Mouse (Mus musculus) embryo, embryonic 11.5 days (tissue): Measurements from ENCODE around the gene Pnldc1.
"Not testable (repeated sequence)": the region's sequence is repeated elsewhere in the genome, so short reads cannot be mapped to it uniquely, and the experiment has no call there.

ENCODE experiments used
- DNase-seq: peaks from one replicate; pipeline ENCODE4 v3.0.0-alpha.2; 2012; ENCODE audit warnings: low read depth, low spot score

Gene Pnldc1

DNA sequence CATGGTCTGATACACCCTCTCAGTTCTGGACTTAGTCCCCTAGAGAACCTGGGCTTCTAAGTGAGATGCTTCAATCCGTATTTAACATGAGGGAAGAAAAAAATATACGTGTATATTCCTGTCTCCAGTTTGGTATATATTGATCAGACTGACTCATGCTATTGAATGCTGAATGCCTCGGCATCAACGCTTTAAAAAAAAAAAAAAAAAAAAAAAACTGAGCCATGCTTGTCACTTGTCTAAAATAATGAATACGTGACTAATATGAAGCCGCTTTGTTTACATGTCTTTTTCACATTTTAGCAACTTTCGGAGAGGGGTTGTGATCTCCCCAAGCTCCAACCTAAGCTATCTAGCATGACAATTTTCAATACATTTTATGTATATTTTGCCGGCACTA is 361 bp upstream of the Pnldc1 start:
- DNase-seq = no peak

GRCm38 (mm10) chr17:12906436-12906835 is 3.6 kb downstream of the Pnldc1 start:
- no peak for DNase-seq

DNA sequence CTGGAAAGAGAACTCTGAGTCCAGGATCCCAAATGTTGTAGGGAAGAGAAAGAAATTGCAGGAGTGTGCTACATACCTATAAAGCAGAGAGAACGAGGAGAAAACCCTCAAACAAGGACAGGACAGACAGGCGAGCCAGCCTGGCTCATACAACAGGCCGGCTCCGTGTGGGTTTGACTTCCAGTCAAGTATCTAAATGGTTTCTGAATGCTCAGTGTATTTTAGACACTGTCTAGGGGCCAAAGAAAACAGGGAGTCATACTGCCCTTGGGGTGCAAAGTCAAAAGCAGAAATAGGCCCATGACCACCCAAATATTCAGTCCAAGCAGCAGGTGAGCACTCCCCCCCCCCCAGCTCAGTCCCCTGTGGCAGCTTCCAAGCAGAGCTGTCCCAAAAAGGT is 4.2 kb downstream of the Pnldc1 start:
- DNase-seq = no peak

DNA sequence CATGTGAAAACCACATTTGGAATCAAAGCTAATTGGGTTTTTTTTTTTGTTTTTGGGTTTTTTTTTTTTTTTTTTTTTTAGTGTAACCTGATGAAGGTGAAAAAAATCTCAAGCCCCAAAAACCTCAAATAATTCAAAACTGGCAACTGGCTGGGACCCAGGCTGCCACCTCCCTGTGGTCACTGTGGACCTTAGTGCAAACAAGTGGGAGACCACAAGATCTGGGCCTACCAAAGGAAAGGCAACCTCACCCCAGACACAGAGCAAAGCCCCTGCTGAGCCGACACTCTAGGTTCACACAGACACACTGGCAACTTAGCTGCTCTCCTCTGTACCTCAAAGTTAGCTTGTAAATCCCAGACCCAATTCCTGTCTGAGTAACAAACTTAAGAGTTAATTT is 5.7 kb downstream of the Pnldc1 start:
- no peak for DNase-seq

DNA sequence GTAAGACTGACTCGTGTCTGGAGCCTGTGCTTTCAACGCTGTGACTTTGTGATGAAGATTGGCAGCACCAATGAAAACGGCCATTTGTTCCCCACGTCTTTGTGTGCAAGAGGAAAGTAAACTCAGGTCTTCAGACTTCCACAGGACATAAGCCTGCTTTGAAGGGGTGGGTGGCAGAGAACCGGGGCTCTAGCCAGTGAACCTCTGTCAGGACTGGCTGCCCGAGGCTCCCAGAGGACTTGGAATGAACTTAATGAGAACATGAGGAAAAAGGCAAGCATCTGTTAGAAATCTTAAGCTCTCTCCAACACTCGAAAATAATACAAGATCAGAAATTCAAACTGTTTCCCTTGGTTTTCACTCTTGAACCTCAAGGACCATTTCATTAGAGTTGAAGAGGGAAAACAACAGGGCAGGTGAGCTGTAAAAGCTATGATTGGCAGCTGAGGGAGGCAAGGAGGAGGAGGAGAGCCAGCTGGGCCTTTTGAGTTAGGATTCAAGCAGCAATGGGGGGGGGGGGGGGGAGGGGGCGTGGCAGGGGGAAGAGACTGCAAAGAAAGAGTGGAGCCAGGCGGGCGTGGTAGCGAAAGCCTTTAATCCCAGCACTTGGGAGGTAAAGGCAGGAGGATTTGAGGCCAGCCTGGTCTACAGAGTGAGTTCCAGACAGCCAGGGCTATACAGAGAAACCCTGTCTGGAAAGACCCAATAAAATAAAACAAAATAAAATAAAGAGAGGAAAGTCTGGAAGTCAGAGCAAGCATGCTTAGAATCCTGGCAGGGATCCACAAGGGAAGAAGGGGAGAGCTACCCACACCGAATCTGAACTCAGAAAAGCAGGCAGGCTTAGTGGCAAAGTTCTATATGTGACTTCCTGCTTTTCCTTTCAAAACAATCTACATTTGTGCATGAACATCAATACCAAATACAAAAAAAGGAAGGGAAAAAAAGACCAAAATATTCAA is 6.4 kb downstream of the Pnldc1 start:
- no peak for DNase-seq

DNA sequence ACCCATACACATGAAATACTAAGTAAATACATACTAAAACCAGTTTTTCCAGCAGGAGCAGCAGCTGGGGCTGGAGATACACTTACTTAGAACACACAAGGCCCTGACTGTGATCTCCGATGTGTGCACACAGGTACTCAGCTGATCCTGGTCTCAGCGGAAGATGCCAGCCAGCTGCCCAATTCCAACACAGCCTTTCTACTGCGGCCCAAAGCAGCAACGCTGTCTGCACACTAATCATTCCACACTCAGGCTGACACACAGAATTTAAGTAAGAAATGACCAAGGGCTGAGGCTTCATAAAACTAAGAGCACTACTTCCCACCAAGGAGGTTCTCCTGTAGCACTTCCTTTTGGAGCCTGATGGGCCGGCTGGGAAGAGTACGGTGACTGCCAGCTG is 7.7 kb downstream of the Pnldc1 start:
- DNase-seq = no peak

- DNase-seq = not testable (repeated sequence)
Measured at GRCm38 (mm10) chr17:12898607-12899006, 11.4 kb downstream of the Pnldc1 start.

GRCm38 (mm10) chr17:12897674-12898073 is 12.4 kb downstream of the Pnldc1 start:
- DNase-seq = no peak

GRCm38 (mm10) chr17:12892033-12892432 is 18.0 kb downstream of the Pnldc1 start:
- DNase-seq = no peak

- DNase-seq = no peak
Measured at GRCm38 (mm10) chr17:12891054-12891453, 19.0 kb downstream of the Pnldc1 start.

DNA sequence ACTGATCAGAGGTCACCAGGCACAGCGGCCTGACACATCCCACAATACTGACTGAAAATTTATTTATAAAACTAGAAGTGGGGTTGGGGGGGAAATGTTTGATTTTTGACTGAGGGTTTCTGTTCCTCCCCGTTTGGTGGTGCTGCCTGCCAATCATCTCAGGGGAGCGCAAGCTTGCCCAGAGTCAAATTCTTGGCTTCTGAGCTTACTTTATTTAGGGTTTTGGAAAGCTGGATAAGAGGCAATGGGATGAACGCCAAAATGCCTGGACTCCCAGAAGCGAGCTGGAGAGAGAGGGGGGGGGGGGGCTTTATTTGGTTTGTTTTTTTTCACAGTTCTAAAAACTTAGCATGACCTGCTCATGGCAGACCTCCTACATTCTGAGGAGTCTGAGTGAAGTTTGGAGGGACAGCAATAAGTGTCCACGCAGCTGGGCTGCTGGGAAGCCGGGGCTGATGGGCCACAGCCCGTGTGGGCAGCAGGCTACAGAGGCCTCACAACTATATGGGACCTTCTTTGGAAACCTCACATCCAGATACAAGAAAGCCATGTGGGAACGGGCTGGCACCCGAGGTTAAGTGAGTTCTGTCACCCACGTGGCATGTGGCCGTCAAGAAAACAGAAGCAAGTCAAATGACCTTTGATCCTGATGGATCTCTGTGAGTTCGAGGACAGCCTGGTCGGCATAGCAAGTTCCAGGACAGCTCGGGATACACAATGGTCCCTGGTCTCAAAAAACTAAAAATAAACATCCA is 22.8 kb downstream of the Pnldc1 start:
- DNase-seq = no peak

- DNase-seq = no peak
Measured at GRCm38 (mm10) chr17:12886620-12887019, 23.4 kb downstream of the Pnldc1 start.

DNA sequence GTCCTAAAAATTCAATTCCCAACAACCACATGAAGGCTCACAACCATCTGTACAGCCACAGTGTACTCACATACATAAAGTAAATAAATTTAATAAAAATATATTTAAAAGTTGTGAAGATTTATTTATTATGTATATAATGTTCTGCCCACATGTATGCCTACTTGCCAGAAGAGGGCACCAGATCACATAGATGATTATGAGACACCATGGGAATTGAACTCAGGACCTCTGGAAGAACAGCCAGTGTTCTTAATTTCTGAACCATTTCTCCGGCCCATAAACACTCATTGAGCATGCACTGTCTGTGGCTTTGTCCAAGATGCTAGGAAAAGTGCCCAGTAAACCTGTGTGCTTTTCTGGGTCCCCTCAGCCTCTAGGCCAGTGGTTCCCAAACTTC is 28.8 kb downstream of the Pnldc1 start:
- DNase-seq = no peak

DNA sequence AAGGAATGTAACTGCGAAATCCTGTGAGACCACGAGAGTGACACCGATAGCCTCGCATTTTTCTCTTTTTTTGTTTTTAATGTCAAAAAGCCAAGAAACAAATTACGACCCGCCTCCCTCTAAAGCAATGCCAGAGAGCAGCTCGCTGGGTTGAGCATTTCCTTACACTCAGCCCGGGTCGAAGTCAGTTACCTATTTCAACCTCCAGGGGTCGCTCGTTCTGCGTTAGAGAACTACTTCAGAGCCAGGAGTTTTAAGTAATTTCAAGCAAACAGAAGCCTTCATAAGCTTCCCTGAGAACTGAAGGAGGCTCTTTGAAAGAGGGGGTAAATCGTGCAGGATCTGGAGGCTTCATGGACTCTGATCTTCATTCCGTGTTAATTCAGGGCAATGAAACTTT is 29.9 kb downstream of the Pnldc1 start:
- DNase-seq = peak; percentile 74

DNA sequence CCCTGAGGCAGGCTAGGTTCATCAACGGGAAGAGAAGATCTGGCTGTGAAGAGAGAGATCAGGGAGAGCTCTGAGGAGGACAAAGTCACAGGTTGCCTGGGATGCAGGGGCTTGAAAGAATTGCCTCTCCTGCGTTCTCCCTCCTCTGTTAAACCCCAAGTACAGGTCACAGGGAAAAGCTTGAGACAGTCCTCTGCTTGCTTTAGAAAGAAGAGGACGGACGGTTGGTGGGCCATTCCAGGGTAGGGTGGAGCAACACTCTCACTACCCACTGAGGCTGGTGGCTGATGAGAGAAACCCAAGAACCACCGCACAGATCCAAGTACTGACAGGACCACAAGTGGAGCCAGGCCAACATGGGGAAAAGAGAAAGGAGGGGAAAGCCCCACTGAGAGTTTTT is 34.3 kb downstream of the Pnldc1 start, which contains the start of gene Mrgprh:
TSS of gene Mrgprh (plus strand) at position 301 of the 400 bp plus-strand sequence.
- no peak for DNase-seq

GRCm38 (mm10) chr17:12872275-12873028 is 37.6 kb downstream of the Pnldc1 start:
- DNase-seq = no peak

GRCm38 (mm10) chr17:12868640-12869039 is 41.4 kb downstream of the Pnldc1 start:
- no peak for DNase-seq

DNA sequence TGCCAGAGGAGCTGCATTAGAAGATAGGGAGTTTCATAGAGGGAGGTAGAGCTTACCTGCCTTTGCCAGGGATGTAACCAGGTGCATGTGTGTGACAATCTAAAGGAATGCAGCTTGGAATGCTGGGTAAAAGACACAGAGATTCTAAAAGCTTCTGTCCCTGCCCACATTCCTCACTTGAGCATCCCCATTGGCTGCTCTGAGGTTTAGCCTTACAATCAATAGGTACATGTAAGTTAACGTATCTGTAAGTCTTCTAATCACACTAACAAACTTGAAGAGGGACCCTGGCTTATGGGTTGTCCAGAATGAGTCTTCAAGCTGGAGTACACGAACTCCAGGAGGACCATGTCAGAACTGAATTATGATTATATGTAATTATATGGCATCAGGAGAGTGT is 42.0 kb downstream of the Pnldc1 start, which contains the start of gene Mas1:
TSS of gene Mas1 (minus strand) at position 101 of the 400 bp plus-strand sequence.
- no peak for DNase-seq

DNA sequence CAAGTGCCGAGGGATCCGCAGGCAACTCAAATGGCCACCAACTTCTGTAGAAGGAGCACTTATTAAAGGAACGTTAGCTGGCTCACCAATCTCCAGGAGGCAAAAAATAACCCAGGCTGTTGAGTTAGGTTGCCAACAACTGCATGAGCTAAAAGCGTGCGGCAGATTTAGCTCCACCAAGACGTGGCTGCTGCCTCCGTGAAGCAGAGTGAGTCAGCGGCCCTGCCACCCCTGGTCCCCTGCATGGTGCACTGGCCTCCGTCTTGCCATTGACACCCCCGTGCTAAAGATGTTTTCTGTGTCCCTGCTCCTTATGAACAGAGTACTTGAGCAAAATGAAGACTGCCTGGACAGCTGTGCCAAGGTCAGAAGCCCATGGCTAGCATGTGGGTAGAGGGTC is 43.2 kb downstream of the Pnldc1 start:
- no peak for DNase-seq

GRCm38 (mm10) chr17:12865407-12865806 is 44.6 kb downstream of the Pnldc1 start:
- DNase-seq = no peak

DNA sequence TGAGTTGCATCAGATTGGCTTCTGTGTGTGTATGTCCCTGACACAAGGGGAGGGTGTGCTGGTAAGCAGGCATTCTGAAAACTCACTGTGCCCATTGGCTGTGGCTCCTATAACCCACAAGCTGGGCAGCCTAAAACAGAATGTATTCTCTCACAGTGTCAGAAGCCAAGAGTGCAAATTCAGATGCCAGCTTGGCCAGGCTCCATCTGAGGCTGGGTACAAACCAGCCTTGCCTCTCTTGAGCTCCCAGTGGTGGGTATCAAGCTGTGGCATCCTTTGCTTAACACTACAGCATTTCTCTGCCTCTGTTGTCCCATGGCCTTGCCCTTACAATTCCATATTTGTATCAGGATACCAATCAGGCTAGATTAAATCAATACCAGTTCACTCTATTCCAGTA is 45.9 kb downstream of the Pnldc1 start:
- DNase-seq = no peak

- DNase-seq = no peak
Measured at GRCm38 (mm10) chr17:12859006-12859520, 51.0 kb downstream of the Pnldc1 start.
